Mouse (Mus musculus): ENCODE data around the gene Slc35e3. TPM values are rescaled to one million over a fixed set of nuclear protein-coding genes. Genes with fewer than 3 reads are reported as not detected.
A peak's percentile ranks its signal among the peaks of the same experiment; 100 is the strongest.
"Not testable (repeated sequence)": the region's sequence is repeated elsewhere in the genome, so short reads cannot be mapped to it uniquely, and the experiment has no call there.

Slc35e3 gene
- polyA plus RNA-seq, 1 experiment from 2014 or later: 17.5 TPM

DNA sequence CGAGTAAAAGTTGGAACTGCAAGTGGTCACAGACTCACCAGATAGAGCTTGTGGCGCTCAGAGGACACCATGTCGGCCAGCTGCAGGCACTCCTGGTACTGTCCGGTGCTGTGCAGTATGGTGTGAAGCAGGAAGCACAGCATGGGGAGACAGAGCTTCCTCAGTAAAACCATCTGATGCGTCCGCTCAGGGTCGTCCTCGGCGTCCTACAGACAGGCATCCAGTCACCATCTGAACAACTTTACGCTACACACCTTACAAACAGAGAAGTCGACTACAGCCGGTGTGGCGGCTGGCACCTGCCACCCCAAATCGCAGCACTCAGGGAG, 5.1 kb upstream of the Slc35e3 start:
- Histone ChIP-seq H3K27me3 (no peaks in the 10 kb centered on the region), H3K4me3 (no peak overlapping the region), H3K9me3 (no peaks in the 10 kb centered on the region), H3K27ac (no peak overlapping the region), H3K9ac (no peak overlapping the region), H3K4me1 (no peaks in the 10 kb centered on the region), H3K36me3 (peaks cover 56% of the 10 kb centered on the region), H3K4me2 (no peak overlapping the region)
- ATAC-seq (ENCODE audit: borderline replicate concordance, extremely low read depth, low FRiP score, low TSS enrichment): no peak
- WGBS: 93% methylated on average over 14 of the region's 14 CpGs

DNA sequence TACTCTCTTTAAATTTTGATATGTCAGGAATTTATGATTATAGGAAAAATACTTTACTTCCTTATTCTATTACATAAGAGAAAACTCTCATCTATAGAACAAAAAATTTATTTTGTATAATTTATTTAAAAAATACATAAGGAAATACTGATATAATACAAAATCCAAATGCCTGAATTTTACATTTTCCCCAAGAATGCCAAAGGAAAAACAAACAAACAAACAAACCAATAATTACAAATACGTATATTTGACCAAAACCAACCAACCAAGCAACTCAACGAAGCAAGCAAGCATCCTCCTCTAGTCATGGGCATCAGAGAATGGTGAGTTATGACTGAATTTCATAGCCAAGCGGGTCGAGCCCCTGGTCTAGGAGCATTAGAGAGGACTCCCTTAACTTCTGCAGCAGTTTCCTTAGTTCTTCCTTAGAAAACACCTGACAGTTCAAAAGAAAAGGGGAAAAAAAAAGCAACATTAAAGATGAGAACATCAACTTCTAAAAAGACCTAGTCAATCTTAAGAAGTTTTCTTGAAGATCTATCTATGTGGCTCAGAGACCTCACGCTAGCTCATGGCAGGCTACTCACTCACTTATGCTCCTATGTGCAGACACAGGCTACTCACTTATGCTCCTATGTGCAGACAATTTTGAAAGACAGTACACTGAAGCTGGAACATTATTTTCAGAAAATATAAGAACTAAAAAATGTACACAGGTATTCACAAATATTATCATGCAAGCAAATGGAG, 4.5 kb upstream of the Slc35e3 start:
- WGBS: 95% methylated on average over 5 of the region's 5 CpGs
- Histone ChIP-seq H3K9ac (no peak overlapping the region), H3K27ac (no peak overlapping the region), H3K9me3 (no peaks in the 10 kb centered on the region), H3K4me1 (no peaks in the 10 kb centered on the region), H3K4me2 (no peak overlapping the region), H3K27me3 (no peaks in the 10 kb centered on the region), H3K36me3 (peaks cover 50% of the 10 kb centered on the region), H3K4me3 (no peak overlapping the region)
- ATAC-seq (ENCODE audit: borderline replicate concordance, extremely low read depth, low FRiP score, low TSS enrichment): no peak

- Histone ChIP-seq H3K4me1 (0 out of 2 replicates have a peak, but pooled peaks cover 6% of the 10 kb centered on the region), H3K4me3 (no peak overlapping the region), H3K36me3 (peaks cover 42% of the 10 kb centered on the region), H3K27me3 (no peaks in the 10 kb centered on the region), H3K9me3 (no peaks in the 10 kb centered on the region), H3K9ac (no peak overlapping the region), H3K27ac (no peak overlapping the region), H3K4me2 (no peak overlapping the region)
- ATAC-seq (ENCODE audit: borderline replicate concordance, extremely low read depth, low FRiP score, low TSS enrichment): no peak
- WGBS: 93% methylated on average over 14 of the region's 14 CpGs
Observed at GRCm38 (mm10) chr10:117749787-117750343, 3.7 kb upstream of the Slc35e3 start.

- Histone ChIP-seq H3K4me1 (peaks cover 8% of the 10 kb centered on the region; the same call in 1 of the 2 replicates), H3K4me3 (no peak overlapping the region), H3K4me2 (no peak overlapping the region), H3K36me3 (peaks cover 38% of the 10 kb centered on the region), H3K27me3 (no peaks in the 10 kb centered on the region), H3K27ac (no peak overlapping the region), H3K9me3 (no peaks in the 10 kb centered on the region), H3K9ac (no peak overlapping the region)
- WGBS: 94% methylated on average over 10 of the region's 10 CpGs
- ATAC-seq (ENCODE audit: borderline replicate concordance, extremely low read depth, low FRiP score, low TSS enrichment): no peak
Observed at GRCm38 (mm10) chr10:117749050-117749686, 3.0 kb upstream of the Slc35e3 start.

GRCm38 (mm10) chr10:117748276-117749049, 2.3 kb upstream of the Slc35e3 start:
- 85% methylated on average over 10 of the region's 10 CpGs for WGBS
- H3K27ac ChIP-seq: no peak overlapping the region
- no peaks in the 10 kb centered on the region for H3K27me3 ChIP-seq
- H3K4me1 ChIP-seq: peaks cover 8% of the 10 kb centered on the region; the same call in 1 of the 2 replicates
- no peak overlapping the region for H3K9ac ChIP-seq
- no peak for ATAC-seq (ENCODE audit: borderline replicate concordance, extremely low read depth, low FRiP score, low TSS enrichment)
- peaks cover 38% of the 10 kb centered on the region for H3K36me3 ChIP-seq
- no peak overlapping the region for H3K4me2 ChIP-seq
- H3K4me3 ChIP-seq: no peak overlapping the region
- no peaks in the 10 kb centered on the region for H3K9me3 ChIP-seq

DNA sequence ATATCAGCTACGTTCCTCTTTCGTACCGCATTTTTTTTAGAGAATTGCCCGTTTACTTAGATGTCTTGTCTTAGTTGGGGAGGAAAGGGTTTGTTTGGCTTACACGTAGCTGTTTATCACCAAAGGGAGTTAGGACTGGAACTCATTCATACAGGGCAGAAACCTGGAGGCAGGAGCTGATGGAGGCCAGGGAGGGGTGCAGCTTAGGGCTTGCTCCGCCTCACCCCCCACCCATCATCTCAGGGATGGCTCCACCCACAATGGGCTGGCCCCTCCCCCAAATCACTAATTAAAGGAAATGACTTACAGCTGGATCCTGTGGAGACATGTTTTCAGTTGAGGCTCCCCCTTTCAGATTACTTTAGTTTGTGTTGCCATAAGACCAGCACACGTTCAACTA, 1.5 kb upstream of the Slc35e3 start:
- Histone ChIP-seq H3K36me3 (peaks cover 33% of the 10 kb centered on the region), H3K27ac (no peak overlapping the region), H3K27me3 (no peaks in the 10 kb centered on the region), H3K4me3 (no peak overlapping the region), H3K4me1 (peaks cover 8% of the 10 kb centered on the region; the same call in 1 of the 2 replicates), H3K9ac (no peak overlapping the region), H3K9me3 (no peaks in the 10 kb centered on the region), H3K4me2 (no peak overlapping the region)
- WGBS: 82% methylated on average over 7 of the region's 7 CpGs
- ATAC-seq (ENCODE audit: borderline replicate concordance, extremely low read depth, low FRiP score, low TSS enrichment): no peak

DNA sequence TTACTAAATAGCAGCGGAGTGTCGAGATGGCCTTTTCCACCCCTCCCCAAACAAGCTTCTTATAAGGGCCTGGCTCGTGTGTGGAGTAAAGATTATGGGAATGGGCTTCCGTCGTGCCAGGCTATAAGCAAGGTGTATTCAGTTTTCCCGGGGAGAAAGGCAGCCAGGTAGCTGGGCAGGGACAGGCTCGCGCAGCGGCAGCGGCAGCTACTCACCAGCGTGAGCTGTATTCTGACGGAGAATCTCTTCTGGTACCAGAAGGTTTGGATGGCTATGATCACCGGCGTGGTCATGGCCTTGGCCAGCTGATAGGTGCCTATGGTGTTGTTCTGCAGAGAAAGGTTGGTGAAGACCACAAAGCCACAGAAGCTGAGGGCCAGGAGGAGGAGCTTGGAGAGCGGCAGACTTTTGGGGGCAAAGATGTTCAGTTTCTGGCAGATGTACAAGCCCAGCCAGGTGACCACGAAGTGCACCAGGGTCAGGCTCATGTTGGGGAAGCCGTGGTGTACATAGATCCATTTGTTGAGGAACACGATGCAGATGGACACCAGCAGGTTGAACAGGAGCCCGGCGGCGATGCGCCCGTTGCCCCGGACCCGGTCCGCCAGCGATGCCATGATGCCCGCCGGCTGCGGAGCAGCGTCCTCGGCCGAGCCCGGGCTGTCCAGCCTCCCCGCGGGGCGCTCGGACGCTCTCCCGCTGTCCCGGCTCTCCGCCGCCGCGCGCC, 432 bp downstream of the Slc35e3 start:
- not testable (repeated sequence) for H3K9me3 ChIP-seq, H3K4me1 ChIP-seq, H3K27me3 ChIP-seq
- WGBS: 1% methylated on average over 14 of the region's 46 CpGs
- H3K36me3 ChIP-seq: peaks cover 18% of the 10 kb centered on the region
- ATAC-seq (ENCODE audit: borderline replicate concordance, extremely low read depth, low FRiP score, low TSS enrichment): peak; percentile 13
- 0 out of 2 replicates have a peak overlapping the region, but pooled peaks have one; percentile 80 for H3K27ac ChIP-seq
- H3K4me3 ChIP-seq: peak overlapping the region; percentile 52
- H3K9ac ChIP-seq: peak overlapping the region; percentile 57
- peak overlapping the region; percentile 79 for H3K4me2 ChIP-seq

- H3K4me3 ChIP-seq: no peak overlapping the region
- H3K27me3 ChIP-seq: no peaks in the 10 kb centered on the region
- peaks cover 15% of the 10 kb centered on the region for H3K36me3 ChIP-seq
- no peaks in the 10 kb centered on the region for H3K9me3 ChIP-seq
- ATAC-seq (ENCODE audit: borderline replicate concordance, extremely low read depth, low FRiP score, low TSS enrichment): no peak
- WGBS: 67% methylated on average over 4 of the region's 4 CpGs
- H3K4me2 ChIP-seq: no peak overlapping the region
- H3K27ac ChIP-seq: no peak overlapping the region
- H3K4me1 ChIP-seq: peaks cover 8% of the 10 kb centered on the region
- H3K9ac ChIP-seq: no peak overlapping the region
Observed at GRCm38 (mm10) chr10:117743917-117744316, 2.2 kb downstream of the Slc35e3 start.

- H3K9me3 ChIP-seq: no peaks in the 10 kb centered on the region
- no peak overlapping the region for H3K4me2 ChIP-seq
- peaks cover 19% of the 10 kb centered on the region for H3K36me3 ChIP-seq
- H3K27me3 ChIP-seq: no peaks in the 10 kb centered on the region
- H3K9ac ChIP-seq: no peak overlapping the region
- H3K4me3 ChIP-seq: no peak overlapping the region
- H3K4me1 ChIP-seq: peaks cover 8% of the 10 kb centered on the region
- 91% methylated on average over 2 of the region's 2 CpGs for WGBS
- no peak overlapping the region for H3K27ac ChIP-seq
- no peak for ATAC-seq (ENCODE audit: borderline replicate concordance, extremely low read depth, low FRiP score, low TSS enrichment)
Observed at GRCm38 (mm10) chr10:117743182-117743581, 3.0 kb downstream of the Slc35e3 start.

DNA sequence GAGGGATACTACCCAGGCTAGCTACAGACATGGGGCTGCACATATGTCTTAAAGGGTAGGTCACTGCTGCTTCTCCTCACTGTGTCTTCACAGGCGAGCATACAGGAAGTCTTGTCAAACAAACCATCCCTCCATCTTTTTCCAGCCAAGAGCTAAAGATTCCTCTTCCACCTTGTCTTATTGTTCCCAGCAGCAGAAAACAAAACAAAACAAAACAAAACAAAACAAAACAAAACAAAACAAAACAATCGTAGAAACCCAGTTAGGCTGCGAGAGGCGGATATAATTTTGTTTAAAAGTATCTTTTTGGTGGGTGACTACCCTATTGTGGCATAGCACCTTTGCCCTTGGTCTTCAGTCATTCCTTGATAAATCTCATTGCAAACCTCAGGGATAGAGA, 3.5 kb downstream of the Slc35e3 start:
- H3K27ac ChIP-seq: no peak overlapping the region
- H3K36me3 ChIP-seq: peaks cover 21% of the 10 kb centered on the region
- ATAC-seq (ENCODE audit: borderline replicate concordance, extremely low read depth, low FRiP score, low TSS enrichment): no peak
- H3K4me2 ChIP-seq: no peak overlapping the region
- peaks cover 8% of the 10 kb centered on the region for H3K4me1 ChIP-seq
- H3K9ac ChIP-seq: no peak overlapping the region
- H3K27me3 ChIP-seq: no peaks in the 10 kb centered on the region
- WGBS: 81% methylated on average over 4 of the region's 4 CpGs
- H3K9me3 ChIP-seq: no peaks in the 10 kb centered on the region
- H3K4me3 ChIP-seq: no peak overlapping the region

- Histone ChIP-seq H3K9me3 (no peaks in the 10 kb centered on the region), H3K36me3 (peaks cover 25% of the 10 kb centered on the region), H3K4me1 (peaks cover 8% of the 10 kb centered on the region), H3K4me2 (no peak overlapping the region), H3K27ac (no peak overlapping the region), H3K9ac (no peak overlapping the region), H3K27me3 (no peaks in the 10 kb centered on the region), H3K4me3 (no peak overlapping the region)
- ATAC-seq (ENCODE audit: borderline replicate concordance, extremely low read depth, low FRiP score, low TSS enrichment): no peak
- 76% methylated on average over 15 of the region's 15 CpGs for WGBS
Observed at GRCm38 (mm10) chr10:117741698-117742475, 4.3 kb downstream of the Slc35e3 start.
